Mouse (Mus musculus) bone marrow, adult 2 months (tissue): ENCODE results near the gene Pkp4. TPM values are rescaled to one million over a fixed set of nuclear protein-coding genes. Genes with fewer than 3 reads are reported as not detected.

Experiments
- H3K27ac ChIP-seq: fragments of 200-500 bp; 2 replicates; pipeline ENCODE4 v1.5.1; 2012; ENCODE audit warnings: low read depth, mild to moderate bottlenecking, control low read depth, inconsistent platforms, low read length; ENCODE audit not compliant: control insufficient read depth, poor library complexity, insufficient read depth
- H3K4me1 ChIP-seq: fragments of 200-500 bp; 2 replicates; pipeline ENCODE4 v1.6.1; 2011; ENCODE audit warnings: low read length; ENCODE audit not compliant: control insufficient read depth, insufficient read depth
- H3K4me3 ChIP-seq: fragments of 200-500 bp; replicated peaks from 2 replicates; pipeline ENCODE3; 2011; ENCODE audit warnings: mild to moderate bottlenecking, low read depth, low read length, control low read depth; ENCODE audit not compliant: control insufficient read depth
- CTCF ChIP-seq: fragments of 200-500 bp; IDR thresholded peaks from 2 replicates; pipeline ENCODE4 v1.5.1; 2011; ENCODE audit warnings: low read length, control low read depth; ENCODE audit not compliant: control insufficient read depth, insufficient read depth
- POLR2A ChIP-seq: fragments of 200-500 bp; IDR thresholded peaks from 2 replicates; pipeline ENCODE4 v1.6.1; 2011; ENCODE audit warnings: low read depth, mild to moderate bottlenecking, control low read depth, low read length, borderline replicate concordance; ENCODE audit not compliant: control insufficient read depth
- WGBS: fragments of 180-500 bp; shearing (Covaris S2); methylation state at CpG from one replicate; pipeline ENCODE4 v1.1.7; 2018; 5-methylcytosine and 5-hydroxymethylcytosine counted together
- polyA plus RNA-seq: library from polyadenylated mRNA; stranded (reverse); fragments of >200 nt; gene quantifications from 2 replicates; pipeline ENCODE4 v1.2.4, GENCODE M21; 2011; ENCODE audit warnings: low replicate concordance; ENCODE audit not compliant: missing spikeins, insufficient read depth, insufficient read length

Gene Pkp4
- polyA plus RNA-seq, 1 experiment: 14.8 TPM

- H3K27ac ChIP-seq: no peak overlapping the region
- TF ChIP-seq POLR2A (no peak), CTCF (no peak)
- 87% methylated on average over 6 of the region's 6 CpGs for WGBS
- no peak overlapping the region for H3K4me3 ChIP-seq
- no peaks in the 10 kb centered on the region for H3K4me1 ChIP-seq
Measured at GRCm38 (mm10) chr2:59258821-59259231, 98.2 kb downstream of the Pkp4 start.

GRCm38 (mm10) chr2:59259346-59259745 is 98.7 kb downstream of the Pkp4 start:
- Histone ChIP-seq H3K4me3 (no peak overlapping the region), H3K4me1 (no peaks in the 10 kb centered on the region), H3K27ac (no peak overlapping the region)
- TF ChIP-seq CTCF: no peak
- no peak for TF ChIP-seq POLR2A
- WGBS: 84% methylated on average over 6 of the region's 6 CpGs

- H3K4me1 ChIP-seq: no peaks in the 10 kb centered on the region
- no peak overlapping the region for H3K4me3 ChIP-seq
- WGBS: 78% methylated on average over 2 of the region's 2 CpGs
- no peak for TF ChIP-seq POLR2A
- H3K27ac ChIP-seq: no peak overlapping the region
Measured at GRCm38 (mm10) chr2:59261203-59261602, 100.6 kb downstream of the Pkp4 start.

- Histone ChIP-seq H3K4me1 (no peaks in the 10 kb centered on the region), H3K27ac (no peak overlapping the region), H3K4me3 (no peak overlapping the region)
- WGBS: 89% methylated on average over 14 of the region's 14 CpGs
- no peak for TF ChIP-seq POLR2A
- no peak for TF ChIP-seq CTCF
Measured at GRCm38 (mm10) chr2:59266428-59266827, 105.8 kb downstream of the Pkp4 start.

GRCm38 (mm10) chr2:59271835-59272234 is 111.2 kb downstream of the Pkp4 start:
- WGBS: 83% methylated on average over 8 of the region's 8 CpGs
- H3K27ac ChIP-seq: no peak overlapping the region
- TF ChIP-seq POLR2A: no peak
- no peak for TF ChIP-seq CTCF
- no peaks in the 10 kb centered on the region for H3K4me1 ChIP-seq
- no peak overlapping the region for H3K4me3 ChIP-seq

- WGBS: 82% methylated on average over 6 of the region's 6 CpGs
- no peak overlapping the region for H3K27ac ChIP-seq
- H3K4me3 ChIP-seq: no peak overlapping the region
- no peak for TF ChIP-seq POLR2A
- TF ChIP-seq CTCF: no peak
- no peaks in the 10 kb centered on the region for H3K4me1 ChIP-seq
Measured at GRCm38 (mm10) chr2:59272713-59273112, 112.1 kb downstream of the Pkp4 start.

- H3K4me1 ChIP-seq: no peaks in the 10 kb centered on the region
- TF ChIP-seq CTCF (no peak), POLR2A (no peak)
- no peak overlapping the region for H3K4me3 ChIP-seq
- no peak overlapping the region for H3K27ac ChIP-seq
- 92% methylated on average over 7 of the region's 7 CpGs for WGBS
Measured at GRCm38 (mm10) chr2:59280914-59281562, 120.4 kb downstream of the Pkp4 start.

- WGBS: 89% methylated on average over 6 of the region's 6 CpGs
- TF ChIP-seq POLR2A (no peak), CTCF (no peak)
- no peak overlapping the region for H3K4me3 ChIP-seq
- no peaks in the 10 kb centered on the region for H3K4me1 ChIP-seq
- H3K27ac ChIP-seq: no peak overlapping the region
Measured at GRCm38 (mm10) chr2:59282966-59283365, 122.3 kb downstream of the Pkp4 start.

GRCm38 (mm10) chr2:59284216-59284615 is 123.6 kb downstream of the Pkp4 start:
- Histone ChIP-seq H3K27ac (no peak overlapping the region), H3K4me3 (no peak overlapping the region), H3K4me1 (no peaks in the 10 kb centered on the region)
- WGBS: 85% methylated on average over 5 of the region's 5 CpGs
- TF ChIP-seq CTCF (no peak), POLR2A (no peak)
